Mouse (Mus musculus) bone marrow macrophage, adult 2 months (primary cell): ENCODE results near the gene Narf.

Experiments
- CTCF ChIP-seq: IDR thresholded peaks from 2 replicates; pipeline ENCODE4 v1.5.1; 2012; ENCODE audit warnings: low read depth, mild to moderate bottlenecking, low read length, moderate library complexity
- POLR2A ChIP-seq: IDR thresholded peaks from 2 replicates; pipeline ENCODE4 v1.6.1; 2012; ENCODE audit warnings: mild to moderate bottlenecking, low read depth, low read length, borderline replicate concordance

DNA sequence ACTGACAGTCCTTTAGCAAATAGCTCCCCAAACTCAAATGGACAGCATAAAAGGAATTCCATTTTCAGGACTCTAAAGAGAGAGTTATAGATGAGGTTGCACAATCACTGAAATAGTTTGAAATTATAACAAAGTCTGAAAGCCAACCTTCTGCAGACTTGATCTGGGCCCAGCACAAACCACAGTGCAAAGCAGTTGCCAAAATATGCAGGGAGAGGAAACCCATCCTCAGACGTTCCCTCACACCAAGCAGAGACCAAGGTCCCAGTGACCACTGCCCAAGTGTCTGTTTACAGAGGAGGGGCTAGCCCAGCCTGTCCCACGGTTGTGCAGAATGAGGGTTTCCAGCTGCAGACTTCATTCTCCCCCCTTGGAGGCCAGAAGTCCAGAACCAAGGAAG, 38.4 kb upstream of the Narf start:
- TF ChIP-seq POLR2A (no peak), CTCF (no peak)
